Mouse (Mus musculus): Measurements from ENCODE around the gene Rplp2.
"Not testable (repeated sequence)": the region's sequence is repeated elsewhere in the genome, so short reads cannot be mapped to it uniquely, and the experiment has no call there.

Rplp2 gene

GRCm38 (mm10) chr7:141431434-141432185, 15.6 kb upstream of the Rplp2 start:
- no peak for DNase-seq

DNA sequence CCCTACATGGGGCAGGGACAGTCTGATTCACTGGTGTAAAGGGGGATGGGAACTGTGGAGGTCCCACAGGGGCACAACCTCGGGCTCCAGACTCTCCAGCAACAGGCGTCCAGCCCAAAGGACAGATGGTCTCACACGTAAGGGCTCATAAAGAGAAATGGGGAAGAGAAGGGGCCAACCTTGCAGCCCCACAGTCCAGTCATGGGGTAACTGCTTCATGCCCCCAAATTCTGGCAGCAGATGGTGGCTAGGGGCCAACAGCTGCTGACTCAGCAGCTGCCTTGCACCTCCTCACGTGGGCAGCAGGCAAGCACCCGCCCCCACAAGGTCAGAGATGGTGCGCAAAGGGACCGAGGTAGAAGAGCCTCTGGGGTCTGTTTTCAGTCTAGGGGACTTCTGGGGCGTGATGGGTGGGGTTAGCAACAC, 15.0 kb upstream of the Rplp2 start:
- DNase-seq = peak; percentile 71 to 73

- peak; percentile 80 to 87 for DNase-seq
Observed at GRCm38 (mm10) chr7:141432741-141433516, 14.2 kb upstream of the Rplp2 start.

GRCm38 (mm10) chr7:141433517-141434400, 13.4 kb upstream of the Rplp2 start:
- DNase-seq = no peak

DNA sequence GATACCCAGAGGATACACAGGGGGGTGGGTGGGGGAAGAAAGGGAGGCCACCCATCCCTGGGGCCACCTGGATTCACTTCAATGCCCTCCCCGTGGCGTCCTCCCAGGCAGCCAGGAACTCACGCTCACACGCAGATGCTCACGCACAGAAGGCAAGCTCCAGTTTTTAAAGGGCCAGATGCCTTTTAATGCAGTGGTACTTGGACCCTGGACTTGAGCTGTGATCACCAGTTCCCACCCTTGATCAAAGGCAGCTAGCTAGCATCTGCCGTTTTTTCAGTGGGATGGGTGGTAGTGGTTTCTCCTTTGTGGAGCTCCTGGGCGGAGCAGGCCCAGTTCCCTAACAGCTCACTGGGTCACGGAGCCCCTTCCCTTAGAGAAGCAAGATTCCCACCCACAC, 12.7 kb upstream of the Rplp2 start:
- peak; percentile 56 to 59 for DNase-seq

DNA sequence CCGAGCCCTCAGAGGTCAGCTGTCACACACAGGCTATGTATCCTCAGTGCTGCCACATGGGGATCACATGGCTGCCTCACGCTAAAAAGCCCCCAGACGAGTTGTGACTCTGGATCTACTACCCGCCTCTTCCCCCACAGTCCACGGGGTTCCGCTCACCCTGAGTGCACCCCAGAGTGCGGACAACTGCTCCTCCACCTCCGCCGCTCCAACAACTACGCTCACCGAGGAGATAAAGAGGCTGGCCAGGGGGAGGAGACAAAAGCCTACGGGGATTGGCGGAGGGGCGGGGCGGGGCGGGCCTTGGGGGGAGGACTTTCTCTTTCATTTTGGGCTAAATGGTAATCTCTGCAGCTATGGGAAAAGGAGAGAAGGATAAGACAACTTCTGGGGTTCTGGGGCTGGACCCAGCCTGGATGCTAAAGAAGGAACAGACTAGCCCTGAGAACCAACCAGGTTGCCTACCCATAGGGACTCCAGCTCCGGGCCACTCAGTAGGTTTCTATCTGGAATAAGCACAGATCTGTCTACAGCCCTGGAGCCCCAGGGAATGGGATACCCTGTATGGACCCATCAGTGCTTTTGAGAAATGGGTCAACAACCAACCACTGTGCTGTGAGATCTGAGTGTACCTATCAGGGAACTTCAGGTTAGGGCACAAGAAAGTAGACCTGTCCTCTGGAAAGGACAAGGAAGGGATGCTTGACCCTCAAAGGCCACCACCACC, 11.9 kb upstream of the Rplp2 start:
- peak; percentile 65 to 76 for DNase-seq

DNA sequence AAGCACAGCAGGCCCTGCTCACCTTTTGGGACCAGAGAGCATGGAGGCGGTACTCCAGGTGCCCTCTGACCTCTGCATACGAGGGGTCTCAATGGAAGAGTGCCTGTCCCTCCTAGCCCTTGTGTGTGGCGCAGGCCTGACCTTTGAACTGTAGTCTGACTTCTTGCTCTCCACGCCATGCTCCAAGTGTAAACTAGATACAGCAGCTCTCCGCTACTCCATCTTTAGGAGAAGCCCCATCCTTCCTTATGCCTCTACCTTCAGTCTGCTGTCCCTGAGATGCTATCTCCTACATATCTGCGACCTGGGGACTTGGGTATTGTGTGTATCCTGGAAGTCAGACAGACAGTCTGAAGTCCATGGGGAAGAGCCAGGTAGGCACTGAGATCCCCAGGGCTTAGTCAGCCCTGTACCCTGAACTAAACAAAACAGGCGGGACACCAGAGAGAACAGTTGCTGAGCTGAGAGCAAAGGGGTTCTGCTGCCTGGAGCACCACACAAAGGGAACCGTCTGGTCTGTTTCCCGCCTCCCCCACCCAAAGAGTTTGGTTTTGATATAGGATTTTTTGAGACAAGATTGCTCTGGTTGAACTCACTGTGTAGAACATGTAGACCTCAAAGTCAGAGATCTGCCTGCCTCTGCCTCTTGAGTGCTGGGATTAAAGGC, 11.2 kb upstream of the Rplp2 start:
- peak in 1 of 2 experiments; percentile 47 for DNase-seq

DNA sequence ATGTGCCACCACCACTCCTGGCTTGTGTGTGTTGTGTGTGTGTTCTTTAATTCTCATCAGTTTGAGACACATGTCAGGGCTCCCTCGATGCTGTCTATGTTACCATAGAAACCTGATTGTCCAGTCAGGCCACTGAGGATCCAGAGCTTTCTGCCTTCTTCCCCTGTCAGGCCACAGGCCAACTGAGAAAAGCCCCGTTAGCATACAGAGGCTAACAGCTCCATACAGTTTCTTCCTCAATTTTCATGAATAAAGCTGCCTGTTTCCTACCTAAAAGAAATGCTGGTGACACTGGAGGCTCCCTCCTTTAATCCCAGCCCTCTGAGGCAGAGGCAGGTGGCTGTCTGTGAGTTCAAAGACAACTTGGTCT, 10.7 kb upstream of the Rplp2 start:
- no peak for DNase-seq

- DNase-seq = peak; percentile 81 to 91
Observed at GRCm38 (mm10) chr7:141437178-141438120, 9.7 kb upstream of the Rplp2 start, which contains the start of gene Slc25a22. Gene Slc25a22 (minus strand): TSS chr7:141437892.

- DNase-seq = no peak
Observed at GRCm38 (mm10) chr7:141438201-141438968, 8.8 kb upstream of the Rplp2 start.

DNA sequence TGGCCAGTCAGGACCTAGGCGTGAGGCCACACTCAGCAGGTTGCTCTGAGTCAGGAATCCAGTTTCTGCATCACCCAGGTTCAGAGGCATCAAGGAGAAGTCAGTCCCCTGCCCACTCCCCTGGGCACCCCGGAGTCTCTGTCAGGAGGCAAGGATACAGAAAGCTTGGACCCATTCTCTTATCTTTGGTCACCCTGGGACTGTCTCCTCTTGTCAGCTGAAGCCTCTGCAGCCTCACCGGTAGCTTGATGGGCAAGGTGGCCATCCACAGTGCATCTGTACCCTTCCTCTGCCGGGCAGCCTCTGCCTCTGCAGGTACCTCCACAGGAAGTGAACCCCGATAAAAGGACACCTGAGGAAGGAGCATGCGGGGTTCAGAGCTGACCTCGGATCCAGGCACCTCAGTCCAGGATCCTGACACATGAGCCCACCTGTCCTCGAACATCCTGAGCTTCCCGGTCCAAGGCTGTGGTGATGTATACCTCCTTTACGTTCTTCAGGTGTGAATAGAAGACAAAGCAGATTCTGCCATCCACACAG, 8.0 kb upstream of the Rplp2 start:
- no peak for DNase-seq

GRCm38 (mm10) chr7:141439811-141440210, 7.4 kb upstream of the Rplp2 start:
- no peak for DNase-seq

GRCm38 (mm10) chr7:141440613-141441012, 6.6 kb upstream of the Rplp2 start:
- DNase-seq = peak; percentile 78 to 88

GRCm38 (mm10) chr7:141441460-141441859, 5.7 kb upstream of the Rplp2 start:
- no peak for DNase-seq

- DNase-seq = no peak
Observed at GRCm38 (mm10) chr7:141442199-141442598, 5.0 kb upstream of the Rplp2 start.

- DNase-seq = peak in 1 of 2 experiments; percentile 42
Observed at GRCm38 (mm10) chr7:141443081-141443821, 3.9 kb upstream of the Rplp2 start.

- peak; percentile 77 to 85 for DNase-seq
Observed at GRCm38 (mm10) chr7:141443828-141444237, 3.3 kb upstream of the Rplp2 start, which contains the start of gene Pidd1. Gene Pidd1 (minus strand): TSS chr7:141444025.

DNA sequence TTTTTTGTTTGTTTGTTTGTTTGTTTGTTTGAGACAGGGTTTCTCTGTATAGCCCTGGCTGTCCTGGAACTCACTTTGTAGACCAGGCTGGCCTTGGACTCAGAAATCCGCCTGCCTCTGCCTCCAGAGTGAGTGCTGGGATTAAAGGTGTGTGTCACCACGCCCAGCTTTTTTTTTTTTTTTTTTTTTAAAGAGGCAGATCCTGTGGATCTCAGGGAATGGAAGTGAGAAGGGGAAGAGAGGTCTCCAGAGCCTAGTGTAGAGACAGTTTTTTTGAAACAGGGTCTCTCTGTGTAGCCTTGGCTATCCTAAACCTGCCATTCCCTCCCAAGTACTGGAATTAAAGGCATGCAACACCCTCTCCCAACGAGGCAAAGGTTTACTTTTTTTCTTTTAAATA, 796 bp upstream of the Rplp2 start:
- not testable (repeated sequence) for DNase-seq

DNA sequence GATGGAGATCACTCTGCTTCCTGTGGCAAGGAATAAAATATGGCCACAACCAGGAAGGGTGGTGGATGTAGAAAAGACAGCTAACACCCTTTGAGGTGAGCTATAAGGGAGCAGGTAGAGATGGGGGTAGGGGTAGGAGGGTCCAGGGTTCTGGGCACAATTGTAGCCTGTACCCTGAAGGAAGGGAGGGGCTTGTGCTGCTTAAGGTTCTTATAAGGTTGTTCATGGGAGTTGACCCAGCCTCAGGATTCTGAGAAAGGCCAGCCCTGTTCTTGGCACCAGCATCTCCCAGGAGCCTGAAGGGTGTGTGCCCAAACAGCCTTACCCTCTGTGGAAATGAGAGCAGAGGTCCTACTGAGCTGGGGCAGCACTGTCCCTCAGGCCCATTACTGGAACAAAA, 4.8 kb downstream of the Rplp2 start:
- no peak for DNase-seq
